ENCODE assay signal across 10 mouse cellular contexts in genomic region chr4:59629076-59629874, GRCm38 (mm10). TPM values are rescaled to one million over a fixed set of nuclear protein-coding genes. Genes with fewer than 3 reads are reported as not detected.
DNase-seq lines count a peak whose midpoint lies in the region; ATAC-seq lines count a peak whose summit lies in the region.
"Had no signal": no experiment of that assay in that cellular context is flagged by ENCODE, and none has a peak within 500 bp of the region (broad histone marks: within the 10 kb centered on the region; RNA-seq: fewer than 3 reads in every experiment).

No protein-coding gene starts in this region.

- no peaks in the 10 kb centered on the region for H3K9me3 ChIP-seq in liver, embryonic 11.5 days (ENCODE audit: control insufficient read depth, low read length)
- H3K9me3 ChIP-seq in forebrain, embryonic 11.5 days (ENCODE audit: control insufficient read depth, low read length) = no peaks in the 10 kb centered on the region
- H3K9me3 ChIP-seq in hindbrain, embryonic 16.5 days (ENCODE audit: control insufficient read depth, low read length) = no peaks in the 10 kb centered on the region
- H3K9me3 ChIP-seq in neural tube, embryonic 15.5 days (replicated peaks) = no peaks in the 10 kb centered on the region

- H3K27ac ChIP-seq in liver, embryonic 11.5 days (ENCODE audit: low read depth, low read length) = peak overlapping the region; percentile 43
- no peak overlapping the region for H3K27ac ChIP-seq in forebrain, embryonic 11.5 days (ENCODE audit: low read depth, low read length)
- no peak overlapping the region; the same call in 1 of the 2 replicates for H3K27ac ChIP-seq in hindbrain, embryonic 16.5 days (ENCODE audit: low read depth, low read length)
- H3K27ac ChIP-seq in neural tube, embryonic 15.5 days (replicated peaks) = no peak overlapping the region

- no peak overlapping the region for H3K4me3 ChIP-seq in liver, embryonic 11.5 days (ENCODE audit: low read depth, low read length)
- H3K4me3 ChIP-seq in forebrain, embryonic 11.5 days (ENCODE audit: low read depth, low read length) = no peak overlapping the region
- H3K4me3 ChIP-seq in hindbrain, embryonic 16.5 days (ENCODE audit: low read length) = no peak overlapping the region
- H3K4me3 ChIP-seq in neural tube, embryonic 15.5 days (replicated peaks) = no peak overlapping the region

- peaks cover 20% of the 10 kb centered on the region for H3K4me1 ChIP-seq in liver, embryonic 11.5 days (replicated peaks; ENCODE audit: control insufficient read depth, insufficient read depth, low read length)
- H3K4me1 ChIP-seq in forebrain, embryonic 11.5 days (replicated peaks; ENCODE audit: control insufficient read depth, insufficient read depth, low read length) = peaks cover 14% of the 10 kb centered on the region
- H3K4me1 ChIP-seq in hindbrain, embryonic 16.5 days (ENCODE audit: control insufficient read depth, insufficient read depth, low read depth, low read length) = peaks cover 16% of the 10 kb centered on the region
- H3K4me1 ChIP-seq in neural tube, embryonic 15.5 days = peaks cover 33% of the 10 kb centered on the region

- no peak for DNase-seq in liver, embryonic 11.5 days (ENCODE audit: low spot score)
- DNase-seq in liver = no peak
- no peak for DNase-seq in forebrain, embryonic 11.5 days (ENCODE audit: low spot score)
- DNase-seq in cerebellum, postnatal 36 days = no peak
- DNase-seq in lung, adult 18-20 months = no peak
- DNase-seq in T-cell, adult 2 months (ENCODE audit: low spot score) = no peak
- DNase-seq: cerebellum, postnatal 14 days; gastrocnemius, postnatal 36 days had no signal

- H3K9ac ChIP-seq in liver, embryonic 11.5 days (ENCODE audit: low read depth, low read length) = no peak overlapping the region
- H3K9ac ChIP-seq in forebrain, embryonic 11.5 days (ENCODE audit: low read length) = no peak overlapping the region
- no peak overlapping the region for H3K9ac ChIP-seq in hindbrain, embryonic 16.5 days (ENCODE audit: low read depth, low read length)
- no peak overlapping the region for H3K9ac ChIP-seq in neural tube, embryonic 15.5 days (replicated peaks)

- H3K4me2 ChIP-seq in liver, embryonic 11.5 days = 0 out of 2 replicates have a peak overlapping the region, but pooled peaks have one; percentile 14
- H3K4me2 ChIP-seq in forebrain, embryonic 11.5 days (ENCODE audit: low read depth, low read length, severe bottlenecking) = peak overlapping the region; percentile 15; the same call in 1 of the 2 replicates
- H3K4me2 ChIP-seq in hindbrain, embryonic 16.5 days (ENCODE audit: low read length) = peak overlapping the region; percentile 28; the same call in 1 of the 2 replicates
- peak overlapping the region; percentile 26 for H3K4me2 ChIP-seq in neural tube, embryonic 15.5 days

- H3K27me3 ChIP-seq in liver, embryonic 11.5 days (replicated peaks; ENCODE audit: control insufficient read depth, insufficient read depth, low read length) = no peaks in the 10 kb centered on the region
- no peaks in the 10 kb centered on the region for H3K27me3 ChIP-seq in forebrain, embryonic 11.5 days (ENCODE audit: control insufficient read depth, insufficient read depth, low read length)
- no peaks in the 10 kb centered on the region for H3K27me3 ChIP-seq in hindbrain, embryonic 16.5 days (replicated peaks; ENCODE audit: control insufficient read depth, insufficient read depth, low read length)
- H3K27me3 ChIP-seq in neural tube, embryonic 15.5 days (replicated peaks) = no peaks in the 10 kb centered on the region

- no peaks in the 10 kb centered on the region for H3K36me3 ChIP-seq in liver, embryonic 11.5 days (ENCODE audit: control insufficient read depth, insufficient read depth, low read length)
- H3K36me3 ChIP-seq in forebrain, embryonic 11.5 days (ENCODE audit: control insufficient read depth, insufficient read depth, low read length) = no peaks in the 10 kb centered on the region
- H3K36me3 ChIP-seq in hindbrain, embryonic 16.5 days (ENCODE audit: control insufficient read depth, insufficient read depth, low read length) = no peaks in the 10 kb centered on the region
- H3K36me3 ChIP-seq in neural tube, embryonic 15.5 days = no peaks in the 10 kb centered on the region

- no peak for ATAC-seq in liver, embryonic 11.5 days (replicated peaks; ENCODE audit: low FRiP score)
- ATAC-seq in forebrain, embryonic 11.5 days (replicated peaks; ENCODE audit: low FRiP score) = no peak
- ATAC-seq in hindbrain, embryonic 16.5 days = peak; percentile 19; the same call in 1 of the 2 replicates
- ATAC-seq in neural tube, embryonic 15.5 days (ENCODE audit: low FRiP score) = no peak

- 42% methylated on average over 7 of the region's 7 CpGs for WGBS in liver, embryonic 11.5 days
- 20% methylated on average over 7 of the region's 7 CpGs for WGBS in forebrain, embryonic 11.5 days
- 8% methylated on average over 7 of the region's 7 CpGs for WGBS in hindbrain, embryonic 16.5 days
- 7% methylated on average over 7 of the region's 7 CpGs for WGBS in neural tube, embryonic 15.5 days

RNA-seq across cellular contexts. Expression of gene E130308A19Rik, which starts 3.3 kb away (rescaled TPM):
- polyA plus RNA-seq in liver, embryonic 11.5 days (2014; fragmentation: Nextera tagmentation; extraction: Ambion mirVana) = 18.5 and 23.5 TPM in 2 replicates
- polyA plus RNA-seq in forebrain, embryonic 11.5 days (2014; fragmentation: Nextera tagmentation; extraction: Ambion mirVana) = 53.7 and 58.6 TPM in 2 replicates
- 37.3 and 43.2 TPM in 2 replicates for polyA plus RNA-seq in hindbrain, embryonic 16.5 days (2015; fragmentation: Nextera tagmentation; extraction: Ambion mirVana)
- 45.7 and 45.8 TPM in 2 replicates for polyA plus RNA-seq in neural tube, embryonic 15.5 days (2015; fragmentation: Nextera tagmentation; extraction: Ambion mirVana)

RNA-seq across cellular contexts. Expression of gene Hsdl2, which starts 47.9 kb away (rescaled TPM):
- 22.4 and 25.8 TPM in 2 replicates for polyA plus RNA-seq in liver, embryonic 11.5 days (2014; fragmentation: Nextera tagmentation; extraction: Ambion mirVana)
- polyA plus RNA-seq in forebrain, embryonic 11.5 days (2014; fragmentation: Nextera tagmentation; extraction: Ambion mirVana) = 27.7 and 28.1 TPM in 2 replicates
- 45.6 and 50.5 TPM in 2 replicates for polyA plus RNA-seq in hindbrain, embryonic 16.5 days (2015; fragmentation: Nextera tagmentation; extraction: Ambion mirVana)
- 40.0 and 43.0 TPM in 2 replicates for polyA plus RNA-seq in neural tube, embryonic 15.5 days (2015; fragmentation: Nextera tagmentation; extraction: Ambion mirVana)
